8 mouse cellular contexts compared by ENCODE assay signal in the genomic region with DNA sequence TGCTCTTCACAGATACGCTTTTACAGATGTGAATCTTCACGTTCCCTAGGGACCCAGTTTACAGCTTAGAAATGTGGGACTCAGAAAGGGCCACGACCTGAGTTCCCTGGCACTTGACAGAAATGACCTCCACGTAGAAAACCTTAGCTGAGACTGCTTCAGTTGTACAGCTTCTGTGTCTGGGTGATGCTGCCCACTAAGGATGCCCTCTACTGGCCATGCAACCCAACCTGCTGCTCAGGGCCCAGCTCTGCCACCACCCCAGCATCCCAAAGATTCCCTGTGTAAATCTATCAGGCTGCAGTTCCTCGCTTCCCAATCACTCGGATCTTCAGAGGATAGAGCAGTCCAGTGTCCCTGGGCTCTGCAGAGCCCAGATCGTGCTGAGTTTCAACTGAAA.
A peak's percentile ranks its signal among the peaks of the same experiment; 100 is the strongest.
DNase-seq lines count a peak whose midpoint lies in the region; ATAC-seq lines count a peak whose summit lies in the region.
"Had no signal": no experiment of that assay in that cellular context is flagged by ENCODE, and none has a peak within 500 bp of the region (broad histone marks: within the 10 kb centered on the region; RNA-seq: fewer than 3 reads in every experiment).

No protein-coding gene starts in this region.

- DNase-seq in kidney, adult 18-20 months, result peak; percentile 15
- no peak for DNase-seq in kidney, adult 8-10 months
- peak; percentile 45 for DNase-seq in 3T3-L1 (ENCODE audit: low read depth, low spot score)
- peak; percentile 20 for DNase-seq in A20 (ENCODE audit: low read depth, low spot score)
- peak; percentile 60 to 73 for DNase-seq in cerebellum, postnatal 25 days
- no peak for DNase-seq in spleen, postnatal 14 days (ENCODE audit: low spot score in 2 of 2)
- DNase-seq: heart, postnatal 10 days had no signal

- ATAC-seq in erythroid progenitor cell, adult 5-6 weeks (replicated peaks; ENCODE audit: low FRiP score, poor library complexity, severe bottlenecking), result no peak

Comparison
In these comparisons a context has a peak if more than half of its experiments do, and no peak if none do; other contexts are left out.
1. DNase-seq: peak in kidney, adult 18-20 months (single experiment), 3T3-L1 (single experiment), A20 (single experiment) and cerebellum, postnatal 25 days (2 of 2); none in kidney, adult 8-10 months (0 of 2) and spleen, postnatal 14 days (0 of 2).